Mouse (Mus musculus) limb, embryonic 14.5 days (tissue): ENCODE measurements at regions not wholly inside any gene's neighbourhood (a gene's known extent, or its start where the extent isn't known, plus 50 kb on each side); places are given as distances from the start of the nearest gene placed in this dataset.

Source experiments
- ATAC-seq: fragments of 200-750 bp; cut with Nextera tagmentation; 2 replicates; pipeline ENCODE4 v1.8.0; 2017; ENCODE audit warnings: low read depth, moderate number of reproducible peaks, moderate TSS enrichment; ENCODE audit not compliant: low FRiP score
- DNase-seq: peaks from one replicate; pipeline ENCODE4 v3.0.0-alpha.2; 2015; ENCODE audit warnings: low spot score
- H3K27ac ChIP-seq: fragments of 300-500 bp; sonication (generic); replicated peaks from 2 replicates; pipeline ENCODE4 v1.5.1; 2014; ENCODE audit warnings: low read depth, mild to moderate bottlenecking, low read length, moderate library complexity, mixed read lengths
- H3K27me3 ChIP-seq: fragments of 300-500 bp; sonication (generic); 2 replicates; pipeline ENCODE4 v1.6.1; 2014; ENCODE audit warnings: low read length, mixed read lengths; ENCODE audit not compliant: control insufficient read depth, insufficient read depth
- H3K36me3 ChIP-seq: fragments of 300-500 bp; sonication (generic); 2 replicates; pipeline ENCODE4 v1.6.1; 2014; ENCODE audit warnings: mild to moderate bottlenecking, low read length, moderate library complexity, mixed read lengths; ENCODE audit not compliant: control insufficient read depth, insufficient read depth
- H3K4me1 ChIP-seq: fragments of 300-500 bp; sonication (generic); 2 replicates; pipeline ENCODE4 v1.6.1; 2014; ENCODE audit warnings: antibody characterized with exemption, low read length, mixed read lengths; ENCODE audit not compliant: control insufficient read depth, insufficient read depth
- H3K4me2 ChIP-seq: fragments of 300-500 bp; sonication (generic); replicated peaks from 2 replicates; pipeline ENCODE4 v1.6.1; 2014; ENCODE audit warnings: low read depth, mild to moderate bottlenecking, low read length, moderate library complexity; ENCODE audit not compliant: severe bottlenecking
- H3K4me3 ChIP-seq: fragments of 300-500 bp; sonication (generic); replicated peaks from 2 replicates; pipeline ENCODE4 v1.5.1; 2014; ENCODE audit warnings: low read length
- H3K9ac ChIP-seq: fragments of 300-500 bp; sonication (generic); 2 replicates; pipeline ENCODE4 v1.6.1; 2014; ENCODE audit warnings: mild to moderate bottlenecking, low read depth, low read length, moderate library complexity; ENCODE audit not compliant: severe bottlenecking
- H3K9me3 ChIP-seq: fragments of 300-500 bp; sonication (generic); 2 replicates; pipeline ENCODE4 v1.6.1; 2016; ENCODE audit warnings: low read length; ENCODE audit not compliant: control insufficient read depth
- POLR2A ChIP-seq: fragments of 200-500 bp; IDR thresholded peaks from 2 replicates; pipeline ENCODE4 v1.8.0; 2012; ENCODE audit warnings: inconsistent platforms, mild to moderate bottlenecking, moderate library complexity, borderline replicate concordance; ENCODE audit not compliant: insufficient read depth, insufficient read length; ENCODE audit errors: extremely low read depth
- WGBS: fragments of 180-500 bp; shearing (Covaris S2); extraction: QIAGEN DNeasy Blood & Tissue Kit; methylation state at CpG from one replicate; pipeline ENCODE4 v1.1.7; 2014; 5-methylcytosine and 5-hydroxymethylcytosine counted together

DNA sequence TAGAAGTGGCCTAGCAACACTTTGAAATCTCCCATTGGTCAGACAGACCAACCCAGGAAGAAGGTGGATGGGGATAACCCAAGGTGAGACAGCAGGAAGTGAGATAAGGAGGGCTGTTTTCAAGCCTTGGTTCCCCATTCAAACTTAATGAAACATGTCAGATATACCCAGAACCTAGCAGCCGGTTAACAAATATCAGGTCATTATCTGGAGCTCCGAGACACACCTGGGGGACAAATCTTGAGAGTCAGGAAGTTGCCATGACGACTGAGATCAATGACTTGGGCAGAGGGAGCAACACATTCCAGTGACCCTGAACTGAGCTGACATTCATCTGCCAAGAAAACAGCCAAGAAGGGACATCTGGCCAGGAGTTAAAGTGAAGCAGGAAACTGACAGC lies 225.1 kb upstream of the Btg1 start:
- Histone ChIP-seq H3K9me3 (no peaks in the 10 kb centered on the region), H3K27me3 (no peaks in the 10 kb centered on the region), H3K4me3 (no peak overlapping the region), H3K4me1 (no peaks in the 10 kb centered on the region), H3K27ac (no peak overlapping the region), H3K4me2 (no peak overlapping the region), H3K36me3 (no peaks in the 10 kb centered on the region), H3K9ac (no peak overlapping the region)
- ATAC-seq = no peak
- DNase-seq = no peak
- WGBS = 54% methylated on average over 3 of the region's 3 CpGs
- TF ChIP-seq POLR2A = no peak

DNA sequence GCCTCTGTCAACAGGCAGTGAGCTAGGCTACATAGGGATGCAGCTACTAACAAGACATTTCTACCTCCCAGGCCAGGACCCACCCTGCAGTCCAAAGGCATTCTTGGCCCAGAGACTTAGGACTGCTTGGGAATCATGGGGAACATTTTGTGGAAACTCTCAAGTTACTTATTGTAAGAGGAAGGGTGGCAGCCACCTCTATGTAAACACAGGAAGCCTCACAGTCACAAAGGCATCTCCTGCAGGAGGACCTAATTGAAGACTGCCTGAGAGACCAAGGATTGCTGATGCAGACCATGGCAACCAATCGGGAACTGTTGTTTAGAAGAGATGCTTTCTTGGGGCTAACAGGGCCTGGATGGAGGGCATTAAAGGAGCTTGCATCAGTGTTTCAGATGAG lies 224.0 kb upstream of the Btg1 start:
- no peak for TF ChIP-seq POLR2A
- WGBS = 85% methylated on average over 1 of the region's 1 CpGs
- Histone ChIP-seq H3K4me2 (no peak overlapping the region), H3K4me3 (no peak overlapping the region), H3K27ac (no peak overlapping the region), H3K4me1 (peaks cover 4% of the 10 kb centered on the region; the same call in 1 of the 2 replicates), H3K27me3 (no peaks in the 10 kb centered on the region), H3K9me3 (no peaks in the 10 kb centered on the region), H3K9ac (no peak overlapping the region), H3K36me3 (no peaks in the 10 kb centered on the region)
- ATAC-seq = no peak
- no peak for DNase-seq

DNA sequence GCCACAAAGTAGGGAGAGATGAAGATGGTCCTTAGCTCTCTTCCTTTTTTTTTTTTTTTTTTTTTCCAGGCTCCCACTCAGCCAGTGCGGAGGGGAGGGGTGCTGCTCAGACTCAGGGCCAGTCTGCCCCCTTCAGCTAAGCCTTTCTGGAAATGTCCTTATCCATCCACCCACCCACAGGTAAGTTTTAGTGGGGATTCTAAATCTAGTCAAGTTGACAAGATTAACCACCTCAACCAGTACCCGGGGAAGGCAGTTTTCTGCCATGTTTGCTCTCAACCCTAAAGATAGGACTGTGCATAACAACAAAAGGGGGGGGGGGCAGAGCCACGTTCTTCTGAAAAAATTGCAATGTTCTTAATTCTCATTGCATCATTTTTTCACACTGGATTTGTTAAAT lies 222.6 kb upstream of the Btg1 start:
- no peak overlapping the region for H3K4me2 ChIP-seq
- no peak overlapping the region for H3K9ac ChIP-seq
- 88% methylated on average over 3 of the region's 3 CpGs for WGBS
- no peaks in the 10 kb centered on the region for H3K27me3 ChIP-seq
- H3K27ac ChIP-seq = no peak overlapping the region
- no peak for TF ChIP-seq POLR2A
- H3K36me3 ChIP-seq = no peaks in the 10 kb centered on the region
- no peak for DNase-seq
- no peak overlapping the region for H3K4me3 ChIP-seq
- H3K9me3 ChIP-seq = no peaks in the 10 kb centered on the region
- H3K4me1 ChIP-seq = peaks cover 8% of the 10 kb centered on the region; the same call in 1 of the 2 replicates
- ATAC-seq = no peak

DNA sequence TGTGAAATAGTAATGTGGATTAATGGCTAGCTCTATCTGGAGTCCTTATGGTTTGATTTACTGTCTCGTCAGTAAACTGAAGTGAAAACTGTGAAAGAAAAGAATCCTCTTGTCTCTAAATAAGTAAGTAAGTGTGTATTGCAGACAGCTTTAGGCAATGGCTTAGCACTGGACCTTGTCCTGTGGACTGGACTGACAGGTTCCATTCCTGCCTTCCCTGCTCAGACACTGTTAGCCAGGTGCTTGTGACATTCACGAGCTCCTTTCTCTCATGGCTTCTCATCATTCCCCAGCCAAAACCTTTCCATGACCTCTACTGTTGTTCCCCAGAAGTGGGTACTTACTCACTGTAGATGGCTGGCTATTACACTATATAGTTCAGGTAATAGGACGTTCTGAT lies 221.8 kb upstream of the Btg1 start:
- Histone ChIP-seq H3K4me3 (no peak overlapping the region), H3K4me2 (no peak overlapping the region), H3K27ac (no peak overlapping the region), H3K4me1 (peaks cover 13% of the 10 kb centered on the region; the same call in 1 of the 2 replicates), H3K27me3 (no peaks in the 10 kb centered on the region), H3K36me3 (no peaks in the 10 kb centered on the region), H3K9me3 (no peaks in the 10 kb centered on the region), H3K9ac (no peak overlapping the region)
- ATAC-seq = no peak
- WGBS = 73% methylated on average over 3 of the region's 3 CpGs
- TF ChIP-seq POLR2A = no peak
- no peak for DNase-seq

DNA sequence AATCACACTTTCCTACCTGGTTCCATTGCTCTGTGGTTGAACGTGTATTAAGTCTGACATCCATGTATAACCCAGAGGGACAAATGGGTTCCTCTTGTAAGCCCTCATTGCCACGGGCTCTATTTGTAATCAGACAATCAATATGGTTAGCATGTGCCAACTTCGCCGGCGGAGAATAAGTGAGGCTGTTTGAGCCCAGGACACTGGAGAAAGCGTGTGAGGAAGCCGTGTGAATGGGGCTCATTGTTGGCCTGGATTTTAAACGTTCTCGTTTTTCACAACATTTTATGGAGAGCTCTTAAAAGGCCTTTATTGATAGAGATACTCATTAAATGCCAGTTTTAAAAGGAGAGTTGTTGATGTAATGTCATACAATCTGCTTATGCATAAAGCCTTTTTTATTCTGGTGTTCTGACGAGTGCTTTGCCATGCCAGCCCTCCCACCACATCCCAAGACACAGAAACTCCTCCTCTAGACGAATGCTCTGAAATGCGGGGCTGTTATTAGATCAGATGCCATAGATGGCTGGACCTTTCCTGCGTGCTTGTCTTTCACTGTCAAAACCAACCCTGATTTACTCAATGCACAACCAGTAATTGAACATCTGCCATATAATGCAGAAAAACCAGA lies 218.8 kb upstream of the Btg1 start:
- DNase-seq (peak; percentile 40), ATAC-seq (no peak)
- peaks cover 13% of the 10 kb centered on the region; the same call in 1 of the 2 replicates for H3K4me1 ChIP-seq
- H3K4me2 ChIP-seq = peak overlapping the region; percentile 22; the same call in 1 of the 2 replicates
- no peak overlapping the region for H3K9ac ChIP-seq
- H3K27ac ChIP-seq = peak overlapping the region; percentile 22; the same call in 1 of the 2 replicates
- no peaks in the 10 kb centered on the region for H3K27me3 ChIP-seq
- no peaks in the 10 kb centered on the region for H3K36me3 ChIP-seq
- 45% methylated on average over 13 of the region's 13 CpGs for WGBS
- no peak for TF ChIP-seq POLR2A
- no peak overlapping the region for H3K4me3 ChIP-seq
- H3K9me3 ChIP-seq = no peaks in the 10 kb centered on the region
